Mouse (Mus musculus) limb, embryonic 13.5 days (tissue): ENCODE results near the gene Dpf3. TPM values are rescaled to one million over a fixed set of nuclear protein-coding genes. Genes with fewer than 3 reads are reported as not detected.

ENCODE experiments used
- ATAC-seq: fragments of 200-750 bp; cut with Nextera tagmentation; 2 replicates; pipeline ENCODE4 v1.8.0; 2017; ENCODE audit warnings: low read depth, moderate number of reproducible peaks, moderate TSS enrichment; ENCODE audit not compliant: low FRiP score
- H3K27ac ChIP-seq: fragments of 300-500 bp; sonication (generic); 2 replicates; pipeline ENCODE4 v1.5.1; 2015; ENCODE audit warnings: inconsistent platforms, mild to moderate bottlenecking, moderate library complexity
- H3K27me3 ChIP-seq: fragments of 300-500 bp; sonication (generic); 2 replicates; pipeline ENCODE4 v1.6.1; 2015; ENCODE audit warnings: mild to moderate bottlenecking, inconsistent platforms
- H3K36me3 ChIP-seq: fragments of 300-500 bp; sonication (generic); 2 replicates; pipeline ENCODE4 v1.6.1; 2015; ENCODE audit warnings: inconsistent platforms, mild to moderate bottlenecking, moderate library complexity
- H3K4me1 ChIP-seq: fragments of 300-500 bp; sonication (generic); 2 replicates; pipeline ENCODE4 v1.6.1; 2015; ENCODE audit warnings: inconsistent platforms
- H3K4me2 ChIP-seq: fragments of 300-500 bp; sonication (generic); replicated peaks from 2 replicates; pipeline ENCODE4 v1.6.1; 2015; ENCODE audit warnings: inconsistent platforms, mild to moderate bottlenecking, moderate library complexity
- H3K4me3 ChIP-seq: fragments of 300-500 bp; sonication (generic); 2 replicates; pipeline ENCODE4 v1.5.1; 2015; ENCODE audit warnings: moderate library complexity, mild to moderate bottlenecking, inconsistent platforms
- H3K9ac ChIP-seq: fragments of 300-500 bp; sonication (generic); 2 replicates; pipeline ENCODE4 v1.6.1; 2015; ENCODE audit warnings: mild to moderate bottlenecking, inconsistent platforms
- H3K9me3 ChIP-seq: fragments of 300-500 bp; sonication (generic); 2 replicates; pipeline ENCODE4 v1.6.1; 2016; ENCODE audit warnings: inconsistent platforms
- WGBS: fragments of 180-500 bp; shearing (Covaris S2); methylation state at CpG from one replicate; pipeline ENCODE4 v1.1.7; 2015; 5-methylcytosine and 5-hydroxymethylcytosine counted together
- polyA plus RNA-seq: library from polyadenylated mRNA; unstranded; fragments of >200 nt; fragmentation: Nextera tagmentation; extraction: Ambion mirVana; gene quantifications from 2 replicates; pipeline ENCODE4 v1.2.1, GENCODE M21; 2015

The Dpf3 gene
- polyA plus RNA-seq, 1 experiment from 2014 or later = 6.1 TPM

DNA sequence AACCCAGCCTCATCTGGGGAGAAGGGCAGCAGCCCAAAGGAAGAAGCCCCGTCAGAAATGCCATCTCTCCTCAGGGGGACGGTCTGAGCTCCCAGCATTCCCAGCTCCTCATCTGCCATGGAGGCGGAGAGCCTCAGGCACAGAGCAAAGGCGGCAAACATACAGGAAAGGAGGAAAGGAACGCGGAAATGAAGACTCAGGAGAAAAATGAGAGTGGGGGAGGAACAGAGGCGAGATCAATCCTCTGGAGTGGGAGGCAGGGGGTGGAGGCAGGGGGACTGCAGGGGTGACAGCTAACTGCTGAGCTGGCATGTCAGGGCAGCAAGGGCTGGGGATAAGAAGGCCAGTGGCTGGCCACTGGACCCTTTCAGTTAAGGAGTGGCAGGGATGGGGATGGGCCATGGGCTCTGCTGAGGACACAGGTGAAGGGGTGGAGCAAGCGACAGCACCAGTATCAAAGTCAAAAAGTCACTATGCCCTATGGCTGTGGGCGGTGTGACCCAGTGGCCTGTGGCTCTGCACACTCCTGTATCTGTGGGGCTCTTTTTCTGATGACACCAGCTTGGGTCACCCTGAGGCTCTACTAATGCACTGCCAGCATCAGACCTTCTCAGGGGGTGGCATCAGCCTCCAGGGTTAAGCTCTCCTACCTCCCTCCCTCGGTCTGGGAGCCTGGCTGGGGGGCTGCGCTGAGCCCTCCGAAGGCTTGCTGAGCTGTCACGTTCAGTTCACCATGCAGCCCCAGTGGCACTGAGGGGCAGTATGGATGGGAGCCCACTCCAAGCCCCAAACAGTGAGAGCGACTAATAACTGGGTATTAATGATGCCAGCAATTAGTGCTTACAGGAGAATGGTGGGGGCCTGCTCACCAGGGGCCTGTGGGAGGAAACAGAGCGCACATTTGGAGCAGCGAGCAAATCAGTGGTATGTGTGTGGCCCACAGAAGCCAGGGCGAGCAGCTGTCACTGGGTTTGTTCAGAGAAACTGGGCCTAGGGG lies 200.7 kb downstream of the Dpf3 start:
- H3K4me2 ChIP-seq = no peak overlapping the region
- H3K9ac ChIP-seq = no peak overlapping the region
- no peaks in the 10 kb centered on the region for H3K27me3 ChIP-seq
- 58% methylated on average over 17 of the region's 17 CpGs for WGBS
- no peaks in the 10 kb centered on the region for H3K9me3 ChIP-seq
- H3K36me3 ChIP-seq = no peaks in the 10 kb centered on the region
- no peak overlapping the region for H3K27ac ChIP-seq
- H3K4me1 ChIP-seq = peaks cover 8% of the 10 kb centered on the region
- no peak overlapping the region for H3K4me3 ChIP-seq
- no peak for ATAC-seq

- H3K4me3 ChIP-seq = no peak overlapping the region
- no peak overlapping the region for H3K9ac ChIP-seq
- peaks cover 3% of the 10 kb centered on the region; the same call in 1 of the 2 replicates for H3K27me3 ChIP-seq
- WGBS = 91% methylated on average over 6 of the region's 6 CpGs
- no peak for ATAC-seq
- no peaks in the 10 kb centered on the region for H3K9me3 ChIP-seq
- no peak overlapping the region for H3K27ac ChIP-seq
- peaks cover 8% of the 10 kb centered on the region for H3K4me1 ChIP-seq
- H3K4me2 ChIP-seq = no peak overlapping the region
- no peaks in the 10 kb centered on the region for H3K36me3 ChIP-seq
Observed at GRCm38 (mm10) chr12:83283591-83284320, 203.8 kb downstream of the Dpf3 start.

GRCm38 (mm10) chr12:83277537-83278441 lies 209.7 kb downstream of the Dpf3 start:
- 72% methylated on average over 11 of the region's 11 CpGs for WGBS
- Histone ChIP-seq H3K4me2 (no peak overlapping the region), H3K9me3 (no peaks in the 10 kb centered on the region), H3K4me1 (peaks cover 8% of the 10 kb centered on the region), H3K9ac (no peak overlapping the region), H3K36me3 (no peaks in the 10 kb centered on the region), H3K27me3 (peaks cover 3% of the 10 kb centered on the region; the same call in 1 of the 2 replicates), H3K27ac (no peak overlapping the region), H3K4me3 (no peak overlapping the region)
- ATAC-seq = peak; percentile 24; the same call in 1 of the 2 replicates

DNA sequence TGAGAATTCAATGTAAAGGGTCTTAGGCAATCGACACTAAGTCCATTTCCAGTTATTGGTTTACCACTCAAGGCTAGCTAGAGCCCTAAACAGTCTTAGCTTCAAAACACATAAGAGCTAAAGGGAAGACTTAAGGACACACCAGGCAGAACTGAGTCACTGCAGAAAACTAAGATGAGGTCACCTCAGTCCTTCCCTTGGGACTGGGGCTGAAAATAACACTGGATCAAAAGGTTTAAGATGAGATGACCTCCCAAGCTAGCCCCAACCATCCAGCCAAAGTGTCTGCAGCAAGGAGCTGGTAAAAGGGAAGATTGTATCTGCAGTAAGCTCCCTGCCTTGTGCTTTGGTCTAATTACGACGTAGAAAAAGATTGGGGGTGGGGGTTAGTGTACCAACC lies 216.3 kb downstream of the Dpf3 start:
- ATAC-seq = no peak

GRCm38 (mm10) chr12:83268504-83268922 lies 219.0 kb downstream of the Dpf3 start:
- peaks cover 11% of the 10 kb centered on the region for H3K4me1 ChIP-seq
- WGBS = 63% methylated on average over 11 of the region's 11 CpGs
- no peaks in the 10 kb centered on the region for H3K27me3 ChIP-seq
- ATAC-seq = peak; percentile 67; the same call in 1 of the 2 replicates
- H3K4me3 ChIP-seq = no peak overlapping the region
- H3K9me3 ChIP-seq = no peaks in the 10 kb centered on the region
- H3K36me3 ChIP-seq = no peaks in the 10 kb centered on the region
- peak overlapping the region; percentile 73; the same call in 1 of the 2 replicates for H3K27ac ChIP-seq
- no peak overlapping the region for H3K4me2 ChIP-seq
- H3K9ac ChIP-seq = no peak overlapping the region

More for the DNA sequence above, 216.3 kb downstream of the Dpf3 start:
- WGBS = 83% methylated on average over 3 of the region's 3 CpGs
- no peaks in the 10 kb centered on the region for H3K9me3 ChIP-seq
- H3K4me2 ChIP-seq = no peak overlapping the region
- H3K4me1 ChIP-seq = peaks cover 11% of the 10 kb centered on the region
- no peaks in the 10 kb centered on the region for H3K27me3 ChIP-seq
- no peaks in the 10 kb centered on the region for H3K36me3 ChIP-seq
- no peak overlapping the region for H3K4me3 ChIP-seq
- H3K27ac ChIP-seq = no peak overlapping the region
- no peak overlapping the region for H3K9ac ChIP-seq

DNA sequence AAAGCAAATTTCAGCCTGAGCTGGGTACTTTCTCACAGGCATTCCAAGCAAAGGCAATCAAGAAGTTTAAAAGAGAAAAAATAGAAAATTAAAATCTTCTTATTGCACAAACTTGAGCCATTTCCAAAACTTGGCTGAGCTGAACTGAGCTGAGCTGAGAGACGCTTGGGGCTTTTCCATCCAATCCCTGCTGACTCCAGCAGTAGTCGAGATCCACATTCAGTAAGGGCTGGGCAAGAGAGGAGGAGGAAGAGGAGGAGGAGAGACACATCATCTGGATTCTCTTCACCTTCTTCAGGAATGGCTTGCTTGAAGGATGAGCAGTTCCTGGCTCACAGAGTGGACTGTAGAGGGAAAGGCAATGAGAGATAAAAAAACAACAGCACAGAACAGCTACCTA lies 227.0 kb downstream of the Dpf3 start:
- no peak overlapping the region for H3K4me3 ChIP-seq
- ATAC-seq = no peak
- WGBS = 78% methylated on average over 2 of the region's 2 CpGs

GRCm38 (mm10) chr12:83254399-83254798 lies 233.1 kb downstream of the Dpf3 start:
- H3K4me1 ChIP-seq = no peaks in the 10 kb centered on the region
- H3K9ac ChIP-seq = no peak overlapping the region
- H3K4me2 ChIP-seq = no peak overlapping the region
- H3K4me3 ChIP-seq = no peak overlapping the region
- 80% methylated on average over 4 of the region's 4 CpGs for WGBS
- no peak overlapping the region for H3K27ac ChIP-seq
- H3K9me3 ChIP-seq = no peaks in the 10 kb centered on the region
- H3K27me3 ChIP-seq = no peaks in the 10 kb centered on the region
- no peak for ATAC-seq
- H3K36me3 ChIP-seq = no peaks in the 10 kb centered on the region

More for the DNA sequence above, 227.0 kb downstream of the Dpf3 start:
- H3K36me3 ChIP-seq = no peaks in the 10 kb centered on the region
- H3K4me1 ChIP-seq = no peaks in the 10 kb centered on the region
- no peak overlapping the region for H3K9ac ChIP-seq
- H3K27me3 ChIP-seq = no peaks in the 10 kb centered on the region
- no peaks in the 10 kb centered on the region for H3K9me3 ChIP-seq
- H3K27ac ChIP-seq = no peak overlapping the region
- H3K4me2 ChIP-seq = no peak overlapping the region

DNA sequence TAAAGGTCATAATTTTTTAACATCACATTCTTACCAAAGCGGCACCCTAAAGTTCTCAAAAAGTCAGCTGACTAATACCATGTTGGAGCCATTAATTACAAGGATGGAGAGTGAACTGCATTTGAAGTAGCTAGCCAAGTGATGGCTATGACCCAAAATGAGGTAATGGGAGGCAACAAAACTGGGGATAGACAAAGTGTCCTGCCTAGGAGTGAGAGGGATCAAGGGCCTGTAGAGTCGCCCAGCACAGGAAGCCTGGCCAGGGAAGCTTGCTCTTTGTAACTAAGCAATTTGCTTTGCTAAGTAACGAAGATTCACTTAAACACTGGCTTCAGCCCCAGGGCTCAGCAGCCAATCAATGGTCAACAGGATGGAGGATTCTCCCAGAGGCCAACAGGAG lies 238.4 kb downstream of the Dpf3 start:
- no peak overlapping the region for H3K4me3 ChIP-seq
- no peak for ATAC-seq
- no peaks in the 10 kb centered on the region for H3K4me1 ChIP-seq
- no peaks in the 10 kb centered on the region for H3K36me3 ChIP-seq
- no peak overlapping the region for H3K27ac ChIP-seq
- H3K9ac ChIP-seq = no peak overlapping the region
- no peak overlapping the region for H3K4me2 ChIP-seq
- 83% methylated on average over 3 of the region's 3 CpGs for WGBS
- no peaks in the 10 kb centered on the region for H3K9me3 ChIP-seq
- H3K27me3 ChIP-seq = no peaks in the 10 kb centered on the region

DNA sequence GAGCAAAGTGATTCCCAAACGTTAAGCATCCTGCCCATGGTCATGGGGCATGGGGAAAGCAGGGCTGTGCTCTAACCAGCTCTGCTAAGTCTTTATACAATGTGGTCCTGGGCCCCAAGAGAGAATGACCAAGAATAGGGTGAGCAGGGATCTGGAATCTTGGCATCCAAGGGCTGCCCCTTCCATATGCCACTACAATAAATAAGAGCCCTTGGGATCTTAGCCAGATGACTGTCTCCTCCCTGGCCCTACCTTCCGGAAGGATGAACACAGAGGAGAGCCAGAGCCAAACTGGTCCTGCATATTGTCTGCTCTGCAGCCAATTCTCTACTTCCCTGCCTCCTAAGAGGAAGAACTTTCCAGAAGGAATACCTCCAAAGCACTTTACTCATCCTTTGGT lies 238.9 kb downstream of the Dpf3 start:
- no peaks in the 10 kb centered on the region for H3K27me3 ChIP-seq
- H3K9me3 ChIP-seq = no peaks in the 10 kb centered on the region
- H3K36me3 ChIP-seq = no peaks in the 10 kb centered on the region
- H3K4me1 ChIP-seq = no peaks in the 10 kb centered on the region
- WGBS = 84% methylated on average over 2 of the region's 2 CpGs
- H3K9ac ChIP-seq = no peak overlapping the region
- H3K4me2 ChIP-seq = no peak overlapping the region
- H3K27ac ChIP-seq = no peak overlapping the region
- ATAC-seq = no peak
- no peak overlapping the region for H3K4me3 ChIP-seq

DNA sequence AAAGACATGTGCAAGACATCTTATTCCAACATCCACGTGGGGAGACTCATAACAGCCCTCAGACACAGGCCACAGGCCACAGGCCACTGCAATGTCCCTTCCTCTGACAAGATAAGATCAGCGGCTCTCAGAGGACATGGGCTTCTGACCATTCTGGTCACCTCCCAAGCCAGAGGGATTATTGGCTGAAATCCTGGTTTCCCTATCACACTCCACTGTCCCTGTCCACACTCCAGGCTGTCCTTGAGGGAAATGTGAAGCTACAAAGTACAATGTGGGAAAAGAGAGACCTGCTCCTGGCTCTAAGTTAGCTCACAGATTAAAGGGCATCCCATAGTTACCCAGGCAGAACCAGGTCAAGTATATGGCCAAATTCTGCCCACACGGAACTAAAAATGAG lies 239.8 kb downstream of the Dpf3 start:
- no peak overlapping the region for H3K4me2 ChIP-seq
- H3K9me3 ChIP-seq = no peaks in the 10 kb centered on the region
- no peaks in the 10 kb centered on the region for H3K36me3 ChIP-seq
- no peaks in the 10 kb centered on the region for H3K4me1 ChIP-seq
- no peak overlapping the region for H3K27ac ChIP-seq
- WGBS = 72% methylated on average over 3 of the region's 3 CpGs
- H3K9ac ChIP-seq = no peak overlapping the region
- no peak overlapping the region for H3K4me3 ChIP-seq
- H3K27me3 ChIP-seq = no peaks in the 10 kb centered on the region
- no peak for ATAC-seq

GRCm38 (mm10) chr12:83241022-83241421 lies 246.5 kb downstream of the Dpf3 start:
- H3K9ac ChIP-seq = no peak overlapping the region
- no peak for ATAC-seq
- 64% methylated on average over 3 of the region's 3 CpGs for WGBS

More at GRCm38 (mm10) chr12:83241022-83241421, 246.5 kb downstream of the Dpf3 start:
- no peaks in the 10 kb centered on the region for H3K9me3 ChIP-seq
- no peak overlapping the region for H3K4me3 ChIP-seq
- no peaks in the 10 kb centered on the region for H3K36me3 ChIP-seq
- H3K27ac ChIP-seq = no peak overlapping the region
- H3K27me3 ChIP-seq = no peaks in the 10 kb centered on the region
- H3K4me2 ChIP-seq = no peak overlapping the region
- H3K4me1 ChIP-seq = no peaks in the 10 kb centered on the region
